Mouse (Mus musculus) E14TG2a.4 (cell line): ENCODE data around the gene Ccser1.

ENCODE experiments used
- CTCF ChIP-seq: conservative IDR thresholded peaks from 2 replicates; pipeline ENCODE4 v1.5.1; 2014; ENCODE audit warnings: low read length
- NANOG ChIP-seq: IDR thresholded peaks from 2 replicates; pipeline ENCODE4 v1.6.1; 2014; ENCODE audit warnings: borderline replicate concordance, low read length, mixed read lengths
- POU5F1 ChIP-seq: IDR thresholded peaks from 2 replicates; pipeline ENCODE4 v1.6.1; 2014; ENCODE audit warnings: low read length, borderline replicate concordance

DNA sequence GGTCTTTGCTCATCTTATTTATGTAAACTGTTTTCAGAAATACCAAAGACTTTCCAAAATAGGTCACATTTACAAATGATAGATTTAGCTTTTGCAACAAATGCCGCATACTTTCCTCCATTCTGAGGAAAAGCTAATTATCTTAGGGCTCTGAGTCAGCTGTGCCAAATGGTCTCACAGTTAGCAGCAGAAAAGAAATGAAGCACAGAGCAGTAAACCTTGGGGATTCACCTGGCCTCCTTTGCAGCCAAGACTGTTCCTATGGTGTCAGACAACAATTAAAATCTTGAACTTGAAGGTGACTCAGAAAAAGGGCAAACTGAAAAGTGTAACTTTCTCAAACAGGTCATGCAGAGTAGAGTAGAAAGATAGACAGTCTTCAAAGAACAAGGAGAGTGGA lies 759.1 kb downstream of the Ccser1 start:
- TF ChIP-seq CTCF (no peak), POU5F1 (no peak), NANOG (no peak)
